Mouse (Mus musculus): Measurements from ENCODE around the gene Acp4. TPM values are rescaled to one million over a fixed set of nuclear protein-coding genes. Genes with fewer than 3 reads are reported as not detected.
"Not testable (repeated sequence)": the region's sequence is repeated elsewhere in the genome, so short reads cannot be mapped to it uniquely, and the experiment has no call there.

The Acp4 gene
- polyA plus RNA-seq, 1 experiment from 2014 or later, result not detected

DNA sequence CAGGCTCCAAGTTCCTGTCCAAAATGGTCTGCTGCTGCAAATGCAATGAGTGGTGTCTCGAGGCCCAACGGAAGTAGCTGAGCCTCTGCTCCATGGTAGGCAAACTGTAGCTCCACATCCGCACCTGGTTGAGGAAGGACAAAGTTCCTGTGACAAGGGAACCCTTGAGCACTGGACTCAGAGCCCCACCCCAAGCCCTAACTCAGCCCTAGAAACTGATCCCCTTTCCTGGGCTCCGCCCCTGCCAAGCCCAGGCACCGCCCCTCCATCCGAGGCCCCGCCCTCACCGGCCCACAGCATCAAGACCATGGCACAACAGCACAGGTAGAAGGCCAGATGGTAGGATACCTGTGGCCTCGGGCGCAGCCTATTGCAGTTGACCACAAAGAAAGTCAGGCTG, 35.6 kb downstream of the Acp4 start:
- H3K4me1 ChIP-seq; DNase-seq (ENCODE audit: low spot score); H3K9me3 ChIP-seq; H3K36me3 ChIP-seq; H3K4me3 ChIP-seq; H3K27ac ChIP-seq: not testable (repeated sequence)
- 46% methylated on average over 8 of the region's 10 CpGs for WGBS
- 0 out of 2 replicates have a peak, but pooled peaks cover 11% of the 10 kb centered on the region for H3K27me3 ChIP-seq (ENCODE audit: insufficient read depth, poor library complexity, severe bottlenecking)

- H3K9me3 ChIP-seq, result no peaks in the 10 kb centered on the region
- 86% methylated on average over 1 of the region's 1 CpGs for WGBS
- DNase-seq (ENCODE audit: low spot score), result no peak
- 0 out of 2 replicates have a peak, but pooled peaks cover 13% of the 10 kb centered on the region for H3K27me3 ChIP-seq (ENCODE audit: insufficient read depth, poor library complexity, severe bottlenecking)
- H3K4me3 ChIP-seq, result no peak within 1 kb of the TSS
- no peaks in the 10 kb centered on the region for H3K4me1 ChIP-seq
- no peak within 1 kb of the TSS for H3K27ac ChIP-seq
- no peaks in the 10 kb centered on the region for H3K36me3 ChIP-seq
Measured at GRCm38 (mm10) chr7:44215645-44216044, 41.5 kb downstream of the Acp4 start, which contains the start of gene Klk1b5. TSS of gene Klk1b5 (plus strand) at chr7:44215945.

DNA sequence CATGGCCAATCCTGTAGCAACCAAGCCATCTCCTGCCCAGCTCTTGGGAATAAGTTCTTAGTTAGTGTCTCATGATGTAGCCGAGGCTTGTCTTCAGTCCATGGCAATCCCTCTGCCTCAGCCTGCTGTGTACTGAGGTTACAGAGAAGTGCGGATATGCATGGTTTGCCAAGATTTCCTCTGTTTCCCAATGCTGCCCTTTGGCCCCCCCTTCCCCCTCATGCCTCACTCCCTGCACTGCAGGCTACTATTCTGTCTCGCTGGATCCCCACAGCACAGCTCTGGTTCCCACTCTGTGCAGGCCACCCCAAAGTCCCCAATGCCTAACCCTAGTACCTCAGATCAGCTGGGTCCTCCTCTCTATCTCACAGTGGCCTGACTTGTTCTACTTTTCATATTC, 48.9 kb downstream of the Acp4 start:
- no peak for DNase-seq (ENCODE audit: low spot score)
- no peaks in the 10 kb centered on the region for H3K9me3 ChIP-seq
- 72% methylated on average over 3 of the region's 3 CpGs for WGBS
- H3K4me3 ChIP-seq, result no peak overlapping the region
- no peaks in the 10 kb centered on the region for H3K27me3 ChIP-seq (ENCODE audit: insufficient read depth, poor library complexity, severe bottlenecking)
- no peaks in the 10 kb centered on the region for H3K4me1 ChIP-seq
- no peak overlapping the region for H3K27ac ChIP-seq
- no peaks in the 10 kb centered on the region for H3K36me3 ChIP-seq

GRCm38 (mm10) chr7:44207135-44207534, 50.0 kb downstream of the Acp4 start, which contains the start of gene Klk1b4:
TSS of gene Klk1b4 (plus strand) at chr7:44207435.
- WGBS, result 58% methylated on average over 3 of the region's 3 CpGs
- not testable (repeated sequence) for DNase-seq (ENCODE audit: low spot score); H3K4me1 ChIP-seq; H3K9me3 ChIP-seq; H3K36me3 ChIP-seq; H3K4me3 ChIP-seq; H3K27ac ChIP-seq; H3K27me3 ChIP-seq (ENCODE audit: insufficient read depth, poor library complexity, severe bottlenecking)

Other genes with a start within 250 kb of the Acp4 start
- gene Klk1b26, start 245.2 kb downstream of the Acp4 start, polyA plus RNA-seq (2016; fragmentation: Nextera tagmentation; extraction: Ambion mirVana), result not detected in 2 replicates
- gene Klk1b27, start 205.1 kb downstream of the Acp4 start, polyA plus RNA-seq (2016; fragmentation: Nextera tagmentation; extraction: Ambion mirVana), result not detected in 2 replicates
- gene Klk1b21, start 155.1 kb downstream of the Acp4 start, polyA plus RNA-seq (2016; fragmentation: Nextera tagmentation; extraction: Ambion mirVana), result not detected in 2 replicates
- gene Klk1b22, start 144.7 kb downstream of the Acp4 start, polyA plus RNA-seq (2016; fragmentation: Nextera tagmentation; extraction: Ambion mirVana), result not detected in 2 replicates
- not detected in 2 replicates for gene Klk1b16, start 120.6 kb downstream of the Acp4 start, polyA plus RNA-seq (2016; fragmentation: Nextera tagmentation; extraction: Ambion mirVana)
- not detected in 2 replicates for gene Klk1b24, start 69.1 kb downstream of the Acp4 start, polyA plus RNA-seq (2016; fragmentation: Nextera tagmentation; extraction: Ambion mirVana)
- gene Klk1b3, start 59.2 kb downstream of the Acp4 start, polyA plus RNA-seq (2016; fragmentation: Nextera tagmentation; extraction: Ambion mirVana), result not detected in 2 replicates
- not detected in 2 replicates for gene Klk1b4, start 49.9 kb downstream of the Acp4 start, polyA plus RNA-seq (2016; fragmentation: Nextera tagmentation; extraction: Ambion mirVana)
- not detected in 2 replicates for gene Klk1b5, start 41.4 kb downstream of the Acp4 start, polyA plus RNA-seq (2016; fragmentation: Nextera tagmentation; extraction: Ambion mirVana)
- gene Klk1, start 32.0 kb downstream of the Acp4 start, polyA plus RNA-seq (2016; fragmentation: Nextera tagmentation; extraction: Ambion mirVana), result 0.30 TPM in 1 of 2 replicates, not detected in the other
- not detected in 2 replicates for gene Gm36864, start 21.2 kb downstream of the Acp4 start, polyA plus RNA-seq (2016; fragmentation: Nextera tagmentation; extraction: Ambion mirVana)
- gene 1700028J19Rik, start 10.7 kb downstream of the Acp4 start, polyA plus RNA-seq (2016; fragmentation: Nextera tagmentation; extraction: Ambion mirVana), result 0.87 and 0.88 TPM in 2 replicates
- gene 2410002F23Rik, start 10.7 kb downstream of the Acp4 start, polyA plus RNA-seq (2016; fragmentation: Nextera tagmentation; extraction: Ambion mirVana), result 121 and 136 TPM in 2 replicates
- not detected in 2 replicates for gene Gm15517, start 4.1 kb upstream of the Acp4 start, polyA plus RNA-seq (2016; fragmentation: Nextera tagmentation; extraction: Ambion mirVana)
- 0.60 and 1.2 TPM in 2 replicates for gene Clec11a, start 49.5 kb upstream of the Acp4 start, polyA plus RNA-seq (2016; fragmentation: Nextera tagmentation; extraction: Ambion mirVana)
- 0.47 and 0.84 TPM in 2 replicates for gene Shank1, start 52.9 kb upstream of the Acp4 start, polyA plus RNA-seq (2016; fragmentation: Nextera tagmentation; extraction: Ambion mirVana)
- gene Syt3, start 126.7 kb upstream of the Acp4 start, polyA plus RNA-seq (2016; fragmentation: Nextera tagmentation; extraction: Ambion mirVana), result 0.74 and 0.78 TPM in 2 replicates
- 0.49 and 0.83 TPM in 2 replicates for gene 1700008O03Rik, start 128.4 kb upstream of the Acp4 start, polyA plus RNA-seq (2016; fragmentation: Nextera tagmentation; extraction: Ambion mirVana)
- gene Lrrc4b, start 171.6 kb upstream of the Acp4 start, polyA plus RNA-seq (2016; fragmentation: Nextera tagmentation; extraction: Ambion mirVana), result 1.2 and 1.7 TPM in 2 replicates
- gene Aspdh, start 208.0 kb upstream of the Acp4 start, polyA plus RNA-seq (2016; fragmentation: Nextera tagmentation; extraction: Ambion mirVana), result 0.83 and 1.8 TPM in 2 replicates
- gene Josd2, start 210.6 kb upstream of the Acp4 start, polyA plus RNA-seq (2016; fragmentation: Nextera tagmentation; extraction: Ambion mirVana), result 158 and 196 TPM in 2 replicates
- gene Emc10, start 239.2 kb upstream of the Acp4 start, polyA plus RNA-seq (2016; fragmentation: Nextera tagmentation; extraction: Ambion mirVana), result 92.2 and 95.7 TPM in 2 replicates
- 9.3 and 11.1 TPM in 2 replicates for gene Fam71e1, start 239.2 kb upstream of the Acp4 start, polyA plus RNA-seq (2016; fragmentation: Nextera tagmentation; extraction: Ambion mirVana)